Mouse (Mus musculus): Measurements from ENCODE around the gene Fam57b.
A peak's percentile ranks its signal among the peaks of the same experiment; 100 is the strongest.

Fam57b gene

DNA sequence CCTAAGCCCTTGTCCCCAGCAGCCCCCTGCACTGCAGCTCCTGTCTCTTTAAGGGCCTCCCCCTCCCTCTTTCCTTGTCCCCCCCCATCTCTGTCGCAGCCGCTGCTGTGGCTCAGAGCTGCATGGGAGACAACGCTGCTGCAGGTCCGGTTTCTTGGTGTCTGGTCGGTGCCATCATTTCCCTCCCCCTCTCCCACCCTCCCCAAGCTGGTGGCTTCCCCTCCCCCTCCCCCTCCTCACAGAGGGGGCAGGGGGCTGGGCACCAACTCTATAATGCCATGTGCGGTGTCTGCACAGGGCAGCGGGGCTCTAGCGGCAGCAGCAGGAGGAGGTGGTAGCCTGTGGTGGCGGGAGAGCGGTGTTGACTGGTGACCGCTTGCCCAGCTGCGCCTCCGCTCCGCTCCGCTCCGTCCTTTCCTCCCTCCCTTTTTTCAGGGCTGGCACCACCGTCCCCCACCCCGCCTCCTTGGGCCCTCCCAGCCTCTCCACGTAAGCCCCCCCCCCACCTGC lies 25.8 kb downstream of the Fam57b start:
- DNase-seq (ENCODE audit: extremely low read depth, insufficient read length, low spot score), result no peak

DNA sequence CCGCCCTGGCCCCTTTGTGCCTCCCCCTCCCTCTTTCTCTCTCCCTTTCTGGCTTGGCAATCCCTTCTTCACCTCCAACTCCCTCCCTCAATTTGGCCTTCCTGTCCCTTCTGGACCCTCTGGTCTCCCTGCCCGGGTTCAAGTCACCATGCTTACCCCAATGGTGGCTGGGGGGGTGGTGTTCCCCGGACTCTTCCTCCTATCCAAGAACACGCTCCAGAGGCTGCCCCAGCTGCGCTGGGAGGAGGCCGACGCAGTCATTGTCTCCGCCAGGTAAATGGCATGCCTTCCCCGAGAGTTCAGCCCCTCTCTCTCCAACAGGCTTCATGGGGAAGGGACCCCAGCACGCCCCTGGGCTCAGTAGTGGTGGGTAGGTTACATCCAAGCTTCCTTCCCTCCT lies 26.5 kb downstream of the Fam57b start:
- DNase-seq (ENCODE audit: extremely low read depth, insufficient read length, low spot score), result no peak

DNA sequence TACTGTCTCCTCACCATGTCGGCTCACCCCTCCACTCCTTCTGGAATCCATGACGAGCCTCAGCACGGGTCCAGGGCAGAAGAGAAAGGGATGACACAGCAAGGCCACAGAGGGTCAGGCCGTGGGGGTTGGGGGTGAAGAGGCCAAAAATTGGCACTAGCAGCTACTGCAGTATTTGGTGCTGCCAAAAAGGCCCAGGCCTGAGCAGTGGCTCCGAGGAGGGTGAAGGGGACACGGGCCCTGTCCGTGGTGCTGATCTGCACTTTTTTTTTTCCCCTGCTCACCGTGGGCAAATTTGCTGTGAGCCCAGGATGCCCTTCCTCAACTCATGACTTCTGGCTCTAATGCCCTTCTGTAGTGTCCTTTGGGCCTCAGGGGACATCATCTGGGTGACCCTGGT lies 27.9 kb downstream of the Fam57b start:
- DNase-seq (ENCODE audit: extremely low read depth, insufficient read length, low spot score), result no peak

DNA sequence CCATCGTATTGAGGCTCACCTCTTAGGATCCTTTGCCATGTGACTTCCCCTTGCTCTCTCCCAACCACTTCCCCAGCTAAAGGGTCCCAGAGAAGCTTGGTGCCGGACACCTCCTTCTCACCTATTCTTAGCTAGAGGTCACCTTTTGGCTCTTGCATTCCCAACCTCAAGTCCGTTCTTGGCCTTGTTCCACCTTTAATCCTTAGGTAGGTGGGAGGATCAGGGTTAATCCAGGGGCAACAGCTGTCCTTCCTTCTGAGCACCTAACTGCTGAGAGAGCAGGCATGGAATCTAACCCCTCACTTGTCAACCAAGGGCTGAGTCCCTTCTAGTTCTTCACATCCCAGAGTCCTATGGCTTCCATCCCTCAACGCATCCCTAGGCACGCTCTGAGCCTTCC lies 28.5 kb downstream of the Fam57b start:
- DNase-seq (ENCODE audit: extremely low read depth, insufficient read length, low spot score), result no peak

DNA sequence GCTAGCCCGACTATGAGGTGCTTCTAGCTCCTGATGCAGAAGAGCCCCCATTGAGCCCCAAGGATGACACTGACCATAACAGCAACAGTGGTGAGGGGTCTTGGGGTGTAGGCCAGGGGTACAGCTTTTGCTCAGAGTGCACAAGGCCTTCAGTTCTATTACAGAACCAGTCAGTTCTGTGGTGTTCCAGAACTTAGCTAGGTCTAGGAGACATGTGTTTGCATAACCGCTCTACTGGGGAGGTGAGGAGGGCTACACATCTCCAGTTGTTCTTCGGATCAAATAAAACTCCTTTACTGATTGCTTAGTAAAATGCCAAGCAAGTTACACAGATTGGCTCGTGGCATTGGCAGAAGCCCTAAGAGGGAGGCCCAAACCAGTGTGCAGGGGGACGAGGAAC lies 34.1 kb downstream of the Fam57b start, which contains the start of gene 4930451I11Rik:
Gene 4930451I11Rik (minus strand): TSS at position 101 of the 400 bp plus-strand sequence.
- DNase-seq (ENCODE audit: extremely low read depth, insufficient read length, low spot score), result no peak

DNA sequence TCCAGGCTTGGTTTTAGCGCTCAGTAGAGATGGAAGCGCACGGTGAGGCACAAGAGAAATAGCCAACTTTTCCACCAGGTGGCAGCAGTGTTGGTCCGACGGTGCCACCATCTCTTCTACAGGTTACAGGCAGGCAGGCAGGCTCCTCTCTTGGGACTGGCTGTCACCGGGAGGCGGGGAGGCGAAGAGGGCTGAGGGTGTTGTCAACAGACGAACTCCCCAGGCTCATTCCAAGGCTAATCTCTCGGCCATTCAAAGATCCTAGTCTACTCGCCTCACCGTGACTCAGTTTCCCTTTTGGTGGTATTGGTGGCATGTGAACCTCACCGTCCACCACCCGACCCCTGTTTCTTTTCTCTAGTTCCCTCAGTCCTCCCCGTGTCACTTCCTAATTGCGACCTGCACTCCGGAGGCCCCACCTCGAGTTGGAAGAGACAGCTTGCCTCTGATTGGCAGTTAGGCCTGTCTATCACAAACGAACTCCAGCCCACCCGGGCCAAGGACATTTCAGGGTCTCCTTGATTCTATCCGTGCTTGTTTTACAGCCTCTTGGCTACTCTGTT lies 34.6 kb downstream of the Fam57b start:
- DNase-seq (ENCODE audit: extremely low read depth, insufficient read length, low spot score), result peak; percentile 63

DNA sequence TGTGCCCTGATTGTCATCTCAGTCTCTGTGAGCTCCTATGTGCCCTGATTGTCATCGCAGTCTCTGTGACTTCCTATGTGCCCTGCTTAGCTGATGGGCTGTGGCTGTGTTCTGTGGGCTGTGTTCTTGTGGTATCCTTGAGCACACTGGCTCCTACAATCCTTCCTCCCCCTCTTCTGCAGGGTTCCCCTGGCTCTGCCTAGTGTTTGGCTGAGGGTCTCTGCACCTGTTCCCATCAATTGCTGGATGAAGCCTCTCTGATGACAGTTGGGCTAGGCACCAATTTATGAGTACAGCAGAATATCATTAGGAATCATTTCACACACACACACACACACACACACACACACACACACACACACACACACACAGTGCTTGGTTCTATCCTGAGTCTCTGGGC lies 35.8 kb downstream of the Fam57b start:
- DNase-seq (ENCODE audit: extremely low read depth, insufficient read length, low spot score), result no peak

DNA sequence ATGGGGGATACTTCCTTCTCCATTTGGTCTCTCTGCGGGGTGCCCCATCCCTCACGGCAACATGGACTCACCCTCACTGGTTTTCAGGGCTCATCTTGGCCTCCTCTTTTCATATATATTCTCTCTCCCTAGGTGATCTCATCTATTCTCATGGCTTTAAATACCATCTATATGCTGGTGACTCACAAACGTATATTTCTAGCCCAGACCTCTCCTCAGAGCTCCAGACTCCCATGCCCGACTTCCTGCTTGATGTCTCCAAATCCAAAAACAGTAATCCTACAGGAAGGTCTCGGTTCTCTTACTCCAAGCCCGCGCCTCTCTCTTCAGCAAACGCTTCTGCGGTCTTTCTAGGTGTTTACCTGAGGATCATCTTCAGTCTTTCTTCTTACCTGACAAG lies 45.8 kb downstream of the Fam57b start:
- no peak for DNase-seq (ENCODE audit: extremely low read depth, insufficient read length, low spot score)

DNA sequence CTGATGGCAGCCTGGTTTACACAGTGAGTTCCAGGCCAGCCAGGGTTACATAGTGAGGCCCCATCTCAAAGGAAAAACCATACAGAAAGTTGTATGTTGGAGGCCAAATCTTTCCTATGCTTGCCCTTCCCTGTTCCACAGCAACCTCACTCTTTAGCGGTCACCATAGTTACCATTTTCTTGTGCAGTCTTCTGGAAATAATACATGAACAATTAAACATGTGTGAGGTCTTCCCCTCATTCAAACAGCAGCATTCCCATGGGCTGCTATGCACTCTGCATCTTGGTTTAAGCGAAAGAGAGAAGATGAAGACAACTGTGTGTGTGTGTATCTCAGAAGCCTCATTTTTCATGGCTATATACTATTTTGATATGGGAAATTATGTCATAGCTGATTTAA lies 48.0 kb downstream of the Fam57b start:
- no peak for DNase-seq (ENCODE audit: extremely low read depth, insufficient read length, low spot score)

DNA sequence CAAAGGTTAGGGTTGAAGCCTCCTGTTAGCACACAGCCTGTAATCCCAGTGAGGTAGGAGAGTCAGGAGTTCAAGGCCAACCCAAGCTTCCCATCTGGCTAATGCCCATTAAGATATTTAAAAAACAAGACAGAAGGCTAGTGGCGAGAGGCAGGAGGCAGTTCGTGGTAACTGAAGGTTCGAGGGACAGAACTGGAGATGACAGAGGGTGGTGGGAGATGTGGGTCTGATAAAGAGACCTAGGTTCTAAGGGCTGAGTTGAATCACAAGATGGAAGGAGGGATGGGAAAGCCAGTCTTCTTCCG lies 49.6 kb downstream of the Fam57b start, which contains the start of gene Doc2a:
Gene Doc2a (plus strand): TSS at position 301 of the 305 bp plus-strand sequence.
- no peak for DNase-seq (ENCODE audit: extremely low read depth, insufficient read length, low spot score)

DNA sequence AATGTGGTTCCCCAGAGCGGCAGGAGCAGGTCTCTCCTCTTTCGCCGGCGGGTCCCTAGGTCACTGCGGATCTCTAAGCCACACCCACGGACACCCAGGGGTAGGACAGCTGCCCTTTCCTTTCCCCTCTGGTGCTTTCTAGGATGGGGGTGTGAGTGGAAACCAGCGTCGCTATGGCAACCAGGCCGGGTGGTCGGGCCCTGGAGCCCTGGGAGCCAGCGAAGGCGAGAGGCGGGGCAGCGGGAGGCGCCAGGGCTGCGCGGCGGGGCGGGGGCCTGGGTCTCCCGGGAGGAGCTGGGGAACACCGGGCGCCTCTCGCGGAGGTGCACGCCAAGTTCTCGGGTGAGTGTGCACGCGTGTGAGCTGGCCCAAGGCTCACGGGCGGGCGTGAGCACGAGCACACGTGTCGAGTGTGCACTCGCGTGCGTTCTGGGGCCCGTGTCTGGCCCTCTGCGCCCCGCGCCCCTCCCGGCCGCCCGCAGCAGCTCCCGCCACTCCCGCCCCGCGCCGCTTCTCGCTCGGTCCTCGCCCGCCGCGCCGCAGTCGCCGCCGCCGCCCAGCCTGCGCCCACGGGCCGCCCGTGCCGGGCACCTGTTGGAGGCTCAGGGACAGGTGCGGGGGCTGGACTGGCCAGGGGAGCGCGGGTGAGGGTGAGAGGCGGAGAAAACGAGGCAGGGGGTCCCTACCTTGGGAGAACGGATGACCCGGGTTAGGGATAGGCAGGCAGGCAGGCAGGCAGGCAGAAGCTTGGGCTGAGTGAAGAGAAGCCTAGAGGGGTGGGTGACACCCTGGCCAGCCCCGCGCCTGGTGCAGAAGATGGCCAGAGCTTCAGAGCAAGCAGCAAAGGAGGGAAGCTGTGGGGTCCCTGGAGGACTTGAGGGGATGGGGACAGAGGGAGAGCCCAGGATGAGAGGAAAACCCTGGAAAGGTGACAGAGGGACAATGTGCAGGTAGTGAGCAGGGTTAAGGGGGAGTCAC lies 50.2 kb downstream of the Fam57b start:
- DNase-seq (ENCODE audit: extremely low read depth, insufficient read length, low spot score), result no peak

DNA sequence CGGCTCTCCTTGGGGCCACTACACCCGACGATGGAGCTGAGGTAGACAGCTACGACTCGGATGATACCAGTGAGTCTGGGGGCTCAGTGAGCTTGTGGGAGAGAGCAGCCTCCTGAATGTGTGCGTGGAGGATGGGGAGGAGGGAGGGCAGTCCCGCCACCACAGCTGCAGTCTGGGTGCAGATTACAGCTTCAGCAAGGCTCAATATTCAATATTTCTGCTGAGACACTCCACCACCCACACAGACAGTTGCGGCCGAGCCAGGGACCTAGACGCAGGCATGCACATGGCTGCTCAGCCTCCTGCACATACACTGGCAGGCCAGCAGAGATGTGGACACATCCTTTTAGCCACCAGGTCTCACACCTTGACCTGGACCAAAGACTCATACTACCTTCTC lies 51.3 kb downstream of the Fam57b start:
- no peak for DNase-seq (ENCODE audit: extremely low read depth, insufficient read length, low spot score)

DNA sequence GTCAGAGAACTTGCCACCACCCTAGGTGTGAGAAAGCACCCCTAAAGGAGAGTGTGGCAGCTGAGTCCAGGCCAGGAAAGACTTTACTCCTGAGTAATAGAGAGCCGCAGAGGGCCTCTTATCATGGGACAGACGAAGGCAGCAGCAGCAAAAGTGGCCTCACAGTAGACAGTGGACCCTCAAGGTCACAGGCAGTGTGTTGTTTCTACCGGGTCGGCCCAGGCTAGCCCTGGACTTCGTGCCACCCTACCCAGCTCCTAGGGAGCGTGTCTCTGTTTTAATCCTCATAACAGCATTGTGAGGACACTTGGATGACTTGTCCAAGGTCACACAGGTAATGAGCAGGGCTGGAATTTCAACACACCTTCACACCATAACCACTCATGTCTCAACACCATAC lies 52.7 kb downstream of the Fam57b start:
- DNase-seq (ENCODE audit: extremely low read depth, insufficient read length, low spot score), result no peak

DNA sequence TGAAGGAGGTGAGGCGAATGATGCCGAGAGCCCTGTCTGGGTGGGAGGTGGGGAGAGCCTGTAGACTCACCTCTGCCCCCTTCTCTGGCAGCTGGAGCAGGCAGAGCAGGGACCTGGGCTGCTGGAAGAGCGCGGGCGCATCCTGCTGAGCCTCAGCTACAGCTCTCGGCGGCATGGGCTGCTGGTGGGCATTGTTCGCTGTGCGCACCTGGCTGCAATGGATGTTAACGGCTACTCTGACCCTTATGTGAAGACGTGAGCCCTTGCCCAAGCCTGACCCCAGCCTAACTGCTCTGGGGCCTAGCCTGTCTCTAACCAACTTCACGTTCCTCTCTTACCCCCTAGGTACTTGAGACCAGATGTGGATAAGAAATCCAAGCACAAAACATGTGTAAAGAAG lies 53.7 kb downstream of the Fam57b start:
- DNase-seq (ENCODE audit: extremely low read depth, insufficient read length, low spot score), result no peak

DNA sequence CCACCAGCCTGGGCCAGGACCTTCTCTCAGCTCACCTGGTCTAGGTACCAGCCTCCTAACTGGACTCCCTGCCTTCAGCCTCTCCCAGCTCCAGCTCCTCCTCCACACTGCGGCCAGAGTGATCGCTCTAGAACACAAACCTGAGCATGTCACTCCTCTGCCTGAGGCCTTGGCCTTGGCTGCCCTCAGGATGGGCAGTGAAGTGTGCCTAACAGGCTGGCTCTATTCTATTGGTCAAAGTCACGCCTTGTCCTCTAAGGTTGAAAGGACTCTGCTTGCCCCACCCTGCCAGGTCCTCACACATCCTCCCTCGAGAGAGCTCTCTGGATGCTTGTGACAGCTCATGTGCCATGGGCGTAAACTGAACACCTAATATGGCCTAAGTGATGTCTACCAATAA lies 56.0 kb downstream of the Fam57b start:
- DNase-seq (ENCODE audit: extremely low read depth, insufficient read length, low spot score), result no peak

DNA sequence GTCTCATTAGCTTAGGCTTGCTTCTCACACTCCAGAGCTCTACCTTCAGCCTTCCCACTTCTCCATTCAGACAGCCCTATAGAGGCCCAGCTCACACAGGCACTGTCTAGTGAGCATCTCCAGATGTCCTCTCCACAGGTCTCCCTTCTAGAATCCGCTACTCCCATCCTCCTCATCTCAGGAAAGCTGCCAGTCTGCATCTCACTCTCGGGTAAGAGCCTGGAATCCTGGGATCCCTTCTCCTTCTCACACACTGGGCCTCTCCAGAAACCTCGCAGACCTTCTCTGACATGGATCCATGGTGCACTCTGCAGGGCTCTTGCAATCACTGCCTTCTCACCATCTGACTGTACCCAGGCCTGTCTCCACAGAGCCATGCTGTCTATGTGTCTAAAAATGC lies 58.2 kb downstream of the Fam57b start:
- no peak for DNase-seq (ENCODE audit: extremely low read depth, insufficient read length, low spot score)

DNA sequence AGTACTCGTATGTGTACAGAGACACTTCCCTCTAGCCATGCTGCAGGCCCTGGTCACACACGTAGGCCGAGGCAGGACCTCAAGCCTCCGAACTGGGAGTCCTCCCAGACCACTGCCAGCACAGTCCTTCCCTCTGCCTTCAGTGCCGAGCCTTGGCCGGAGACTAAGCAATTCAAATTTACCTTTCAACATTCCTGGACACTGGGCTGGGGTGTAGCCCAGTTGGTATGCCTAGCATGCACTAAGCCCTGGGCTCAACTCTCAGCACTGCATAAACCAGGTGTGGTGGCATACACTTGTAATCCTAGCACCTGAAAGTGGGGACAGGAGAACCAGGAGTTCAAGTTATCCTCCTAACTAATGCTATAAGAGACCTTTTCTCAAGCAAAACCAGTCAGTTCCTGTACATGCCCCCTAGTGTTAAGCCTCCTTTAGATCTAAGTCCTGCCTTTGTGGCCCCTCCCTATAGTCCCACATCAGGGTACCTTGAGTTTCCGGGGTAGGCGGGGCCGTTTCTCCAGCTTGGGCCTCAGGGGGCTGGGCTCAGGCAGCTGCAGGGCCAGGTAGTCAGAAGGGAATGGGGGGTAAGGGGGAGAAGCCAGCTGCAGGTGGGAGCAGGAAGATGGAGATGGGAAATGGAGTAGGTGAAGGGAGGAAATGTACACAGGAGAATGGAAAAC lies 59.4 kb downstream of the Fam57b start:
- DNase-seq (ENCODE audit: extremely low read depth, insufficient read length, low spot score), result no peak

DNA sequence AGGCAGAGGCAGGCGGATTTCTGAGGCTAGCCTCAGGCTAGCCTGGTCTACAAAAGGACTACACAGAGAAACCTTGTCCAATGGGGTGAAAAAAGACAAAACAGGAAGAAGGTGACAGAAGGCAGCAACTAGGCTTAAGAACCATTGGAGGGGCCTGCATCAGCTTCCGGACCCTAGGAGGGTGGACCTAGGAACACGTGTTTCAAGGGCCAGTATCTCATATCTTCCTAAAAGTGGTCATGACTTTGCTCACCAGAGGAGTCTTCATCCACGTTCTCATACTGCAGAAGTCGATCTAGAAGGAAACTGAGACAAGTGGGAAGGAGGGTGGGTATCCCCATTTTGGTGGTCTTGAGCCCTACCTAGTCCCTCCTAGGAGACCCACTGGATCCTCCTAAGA lies 63.5 kb downstream of the Fam57b start:
- DNase-seq (ENCODE audit: extremely low read depth, insufficient read length, low spot score), result no peak

DNA sequence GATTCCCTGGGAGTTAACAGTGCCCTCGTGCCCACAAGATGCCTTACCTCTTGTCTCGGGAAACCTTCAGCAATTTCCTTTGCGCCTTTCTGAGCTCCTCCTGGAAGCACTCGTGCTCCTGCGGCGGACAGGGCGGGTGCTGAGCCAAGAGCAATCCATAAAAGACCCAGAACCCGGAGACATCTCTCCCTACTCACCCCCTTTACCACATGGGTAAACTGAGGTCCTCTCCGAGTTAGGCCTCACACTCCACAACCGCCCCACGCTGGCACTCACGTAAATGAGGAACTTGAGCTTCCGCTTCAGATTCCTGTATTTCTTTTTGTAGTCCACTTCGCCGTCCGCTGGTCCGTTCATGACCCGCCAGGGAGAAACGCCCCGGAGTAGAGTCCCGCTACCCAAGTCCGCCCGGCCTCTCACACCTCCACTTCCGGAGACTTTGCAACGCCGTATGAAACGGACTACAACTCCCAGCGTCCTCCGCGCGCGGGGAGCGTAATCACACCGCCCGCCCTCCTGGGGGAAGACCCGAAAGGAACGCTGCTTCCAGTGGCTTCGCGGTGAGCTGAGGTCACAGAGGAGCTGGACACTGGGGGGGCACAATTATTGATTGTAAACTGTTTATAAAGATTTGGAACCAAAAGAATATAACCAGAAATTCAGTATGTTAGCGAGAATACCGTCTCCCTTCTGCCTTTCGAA lies 64.1 kb downstream of the Fam57b start, which contains the start of gene Hirip3:
Gene Hirip3 (plus strand): TSS at position 544 of the 702 bp plus-strand sequence.
- DNase-seq (ENCODE audit: extremely low read depth, insufficient read length, low spot score), result peak; percentile 95

DNA sequence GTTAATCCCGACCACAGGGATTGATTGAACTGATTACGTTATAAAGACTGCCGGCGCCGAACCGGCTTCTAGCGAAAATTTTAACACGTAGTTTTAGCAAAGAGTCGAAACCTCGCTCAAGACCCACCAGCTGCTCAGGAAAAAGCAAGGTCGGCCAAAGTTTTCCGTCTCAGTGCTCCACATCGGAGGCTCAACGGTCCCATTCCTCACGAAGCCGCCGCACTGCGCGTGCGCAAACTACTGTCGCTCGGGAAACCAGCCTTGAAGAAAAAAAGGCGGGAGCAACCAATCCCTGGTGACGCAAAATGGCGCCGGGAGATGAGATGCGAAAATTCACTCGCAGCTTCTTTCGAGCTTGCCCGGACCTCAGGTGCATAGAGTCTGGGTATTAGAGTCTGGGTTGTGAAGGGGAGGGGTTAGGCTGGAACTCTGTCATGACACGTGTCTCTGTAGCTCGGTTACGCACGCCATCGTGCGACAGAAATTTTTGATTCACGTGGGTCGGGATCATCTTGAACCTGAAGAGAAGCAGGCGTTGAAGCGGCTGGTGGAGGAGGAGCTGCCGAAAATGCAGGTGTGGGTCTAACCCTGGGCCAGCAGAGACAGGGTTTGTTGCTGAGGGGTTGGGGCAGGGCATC lies 64.8 kb downstream of the Fam57b start, which contains the start of gene Ino80e:
Gene Ino80e (minus strand): TSS at position 231 of the 638 bp plus-strand sequence.
- DNase-seq (ENCODE audit: extremely low read depth, insufficient read length, low spot score), result peak; percentile 82

Data from 3134 (cell line).